Mouse (Mus musculus): Measurements from ENCODE around the gene Nexmif. TPM values are rescaled to one million over a fixed set of nuclear protein-coding genes. Genes with fewer than 3 reads are reported as not detected.

The Nexmif gene
- polyA plus RNA-seq (2015; fragmentation: Nextera tagmentation; extraction: Ambion mirVana): 15.3 and 15.9 TPM in 2 replicates

DNA sequence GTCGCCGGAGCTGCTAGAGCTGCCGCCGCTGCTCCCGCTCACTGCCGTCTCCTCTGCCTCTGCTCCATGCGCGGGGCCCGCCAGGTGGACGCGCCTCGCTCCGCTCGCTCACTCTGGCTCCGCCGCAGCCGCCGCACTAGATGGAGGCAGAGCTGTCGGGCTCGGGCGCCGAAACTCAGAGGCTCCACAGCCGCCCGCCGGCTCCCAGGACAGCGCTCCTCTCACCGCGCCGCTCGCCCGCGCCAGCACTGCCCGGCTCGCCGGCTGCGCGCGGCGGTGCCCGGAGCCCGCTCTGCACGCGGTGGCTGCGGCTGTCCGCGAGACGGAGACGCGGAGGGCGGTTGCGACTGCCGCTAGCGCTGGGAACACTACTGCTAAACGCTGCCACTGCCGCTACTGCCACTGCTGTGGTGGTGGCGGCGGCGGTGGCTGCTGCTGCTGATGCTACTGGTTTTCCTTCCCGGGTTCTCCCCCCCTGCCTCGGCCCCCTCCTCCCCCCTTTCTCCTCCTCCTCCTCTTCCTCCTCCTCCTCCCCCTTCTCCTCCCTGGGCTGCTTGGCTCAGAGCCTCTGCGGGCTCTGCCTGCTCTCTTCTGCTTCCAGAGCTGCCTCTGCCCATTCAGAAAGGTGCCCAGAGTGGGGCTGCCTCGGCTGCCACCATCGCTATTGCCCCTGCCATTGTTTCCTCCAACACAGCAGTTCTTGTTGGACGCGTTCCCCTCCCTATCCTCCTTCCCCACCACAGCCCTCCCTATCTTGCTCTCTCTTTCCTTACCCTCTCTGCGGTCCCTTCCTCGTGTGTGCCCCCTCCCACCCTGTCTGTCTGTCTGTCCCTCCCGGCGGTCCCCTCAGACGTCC, at the start of gene Nexmif:
Nexmif (minus strand) TSS at position 450 of the 856 bp plus-strand sequence.

MicroRNA genes within 50 kb of the gene (microRNA counts, 519-probe panel; counts per million panel counts)
- microRNA mmu-miR-672: 3,495 counts per million, percentile 23 among the panel's probes with 10 or more counts

Small RNA genes within 50 kb of the gene (microRNA-seq; reads per million reads assigned to microRNA genes)
- gene Gm24993: not detected
- gene Mir672: 217 reads per million, percentile 54 among the genes with 10 or more reads in this experiment

Other genes with a start within 250 kb of the Nexmif start
- 13.1 and 13.9 TPM in 2 replicates for gene Rlim, start 219.9 kb downstream of the Nexmif start, polyA plus RNA-seq (2015; fragmentation: Nextera tagmentation; extraction: Ambion mirVana)
- gene Abcb7, start 212.7 kb upstream of the Nexmif start, polyA plus RNA-seq (2015; fragmentation: Nextera tagmentation; extraction: Ambion mirVana): 3.5 and 4.0 TPM in 2 replicates